Mouse (Mus musculus): ENCODE measurements around the gene Tpst1. TPM values are rescaled to one million over a fixed set of nuclear protein-coding genes. Genes with fewer than 3 reads are reported as not detected.
A peak's percentile ranks its signal among the peaks of the same experiment; 100 is the strongest.

The Tpst1 gene
- polyA plus RNA-seq, 1 experiment from 2014 or later = 59.5 TPM

- peak overlapping the region; percentile 60 for H3K9ac ChIP-seq (replicated peaks; ENCODE audit: low read depth, low read length)
- WGBS = 3% methylated on average over 20 of the region's 20 CpGs
- peaks cover 14% of the 10 kb centered on the region for H3K4me1 ChIP-seq (replicated peaks; ENCODE audit: control insufficient read depth, insufficient read depth, low read length)
- peak overlapping the region; percentile 76 for H3K4me2 ChIP-seq (ENCODE audit: low read length)
- peaks cover 4% of the 10 kb centered on the region; the same call in 1 of the 2 replicates for H3K36me3 ChIP-seq (ENCODE audit: control insufficient read depth, insufficient read depth)
- no peaks in the 10 kb centered on the region for H3K27me3 ChIP-seq (replicated peaks; ENCODE audit: control insufficient read depth, insufficient read depth, low read length)
- peak overlapping the region; percentile 72 for H3K4me3 ChIP-seq (replicated peaks; ENCODE audit: low read length)
- no peaks in the 10 kb centered on the region for H3K9me3 ChIP-seq (ENCODE audit: control insufficient read depth, low read length)
- H3K27ac ChIP-seq (ENCODE audit: low read length) = peak overlapping the region; percentile 85
- peak; percentile 32 for ATAC-seq
These were observed 70.8 kb downstream of the Tpst1 start for GRCm38 (mm10) chr5:130143977-130144333.

- peak; percentile 97 for ATAC-seq
- Histone ChIP-seq H3K36me3 (ENCODE audit: control insufficient read depth, insufficient read depth) (peaks cover 4% of the 10 kb centered on the region; the same call in 1 of the 2 replicates), H3K4me1 (replicated peaks; ENCODE audit: control insufficient read depth, insufficient read depth, low read length) (peaks cover 14% of the 10 kb centered on the region), H3K27ac (ENCODE audit: low read length) (peak within 1 kb of the TSS; percentile 85), H3K9me3 (ENCODE audit: control insufficient read depth, low read length) (no peaks in the 10 kb centered on the region), H3K27me3 (replicated peaks; ENCODE audit: control insufficient read depth, insufficient read depth, low read length) (no peaks in the 10 kb centered on the region), H3K4me3 (replicated peaks; ENCODE audit: low read length) (peak within 1 kb of the TSS; percentile 72), H3K4me2 (ENCODE audit: low read length) (peak within 1 kb of the TSS; percentile 81), H3K9ac (replicated peaks; ENCODE audit: low read depth, low read length) (peak within 1 kb of the TSS; percentile 70)
- under 1% methylated on average over 66 of the region's 66 CpGs for WGBS
These were observed 71.5 kb downstream of the Tpst1 start, which contains the start of gene Kctd7 for GRCm38 (mm10) chr5:130144334-130145312. Gene Kctd7 (plus strand): TSS chr5:130144861.

GRCm38 (mm10) chr5:130145961-130146360 lies 72.8 kb downstream of the Tpst1 start:
- Histone ChIP-seq H3K9ac (replicated peaks; ENCODE audit: low read depth, low read length) (no peak overlapping the region), H3K9me3 (ENCODE audit: control insufficient read depth, low read length) (no peaks in the 10 kb centered on the region), H3K36me3 (ENCODE audit: control insufficient read depth, insufficient read depth) (peaks cover 4% of the 10 kb centered on the region; the same call in 1 of the 2 replicates), H3K27me3 (replicated peaks; ENCODE audit: control insufficient read depth, insufficient read depth, low read length) (no peaks in the 10 kb centered on the region), H3K4me1 (replicated peaks; ENCODE audit: control insufficient read depth, insufficient read depth, low read length) (peaks cover 14% of the 10 kb centered on the region), H3K4me3 (replicated peaks; ENCODE audit: low read length) (peak overlapping the region; percentile 72; the same call in 1 of the 2 replicates), H3K4me2 (ENCODE audit: low read length) (peak overlapping the region; percentile 81), H3K27ac (ENCODE audit: low read length) (no peak overlapping the region)
- ATAC-seq = no peak
- 87% methylated on average over 8 of the region's 8 CpGs for WGBS

- Histone ChIP-seq H3K9me3 (ENCODE audit: control insufficient read depth, low read length) (no peaks in the 10 kb centered on the region), H3K4me1 (replicated peaks; ENCODE audit: control insufficient read depth, insufficient read depth, low read length) (peaks cover 10% of the 10 kb centered on the region), H3K36me3 (ENCODE audit: control insufficient read depth, insufficient read depth) (peaks cover 21% of the 10 kb centered on the region), H3K27ac (ENCODE audit: low read length) (no peak overlapping the region), H3K27me3 (replicated peaks; ENCODE audit: control insufficient read depth, insufficient read depth, low read length) (no peaks in the 10 kb centered on the region), H3K4me3 (replicated peaks; ENCODE audit: low read length) (no peak overlapping the region), H3K9ac (replicated peaks; ENCODE audit: low read depth, low read length) (no peak overlapping the region), H3K4me2 (ENCODE audit: low read length) (no peak overlapping the region)
- WGBS = 83% methylated on average over 7 of the region's 7 CpGs
- no peak for ATAC-seq
These were observed 76.7 kb downstream of the Tpst1 start for GRCm38 (mm10) chr5:130149726-130150310.

GRCm38 (mm10) chr5:130154286-130154685 lies 81.2 kb downstream of the Tpst1 start:
- no peak overlapping the region for H3K4me2 ChIP-seq (ENCODE audit: low read length)

GRCm38 (mm10) chr5:130158545-130158944 lies 85.4 kb downstream of the Tpst1 start:
- H3K9ac ChIP-seq (replicated peaks; ENCODE audit: low read depth, low read length) = no peak overlapping the region
- H3K4me1 ChIP-seq (replicated peaks; ENCODE audit: control insufficient read depth, insufficient read depth, low read length) = no peaks in the 10 kb centered on the region
- H3K4me2 ChIP-seq (ENCODE audit: low read length) = no peak overlapping the region
- H3K4me3 ChIP-seq (replicated peaks; ENCODE audit: low read length) = no peak overlapping the region
- H3K27me3 ChIP-seq (replicated peaks; ENCODE audit: control insufficient read depth, insufficient read depth, low read length) = no peaks in the 10 kb centered on the region
- 81% methylated on average over 4 of the region's 4 CpGs for WGBS
- ATAC-seq = no peak
- H3K9me3 ChIP-seq (ENCODE audit: control insufficient read depth, low read length) = no peaks in the 10 kb centered on the region
- no peaks in the 10 kb centered on the region for H3K36me3 ChIP-seq (ENCODE audit: control insufficient read depth, insufficient read depth)
- H3K27ac ChIP-seq (ENCODE audit: low read length) = no peak overlapping the region

More at GRCm38 (mm10) chr5:130154286-130154685, 81.2 kb downstream of the Tpst1 start:
- Histone ChIP-seq H3K36me3 (ENCODE audit: control insufficient read depth, insufficient read depth) (peaks cover 16% of the 10 kb centered on the region), H3K9me3 (ENCODE audit: control insufficient read depth, low read length) (no peaks in the 10 kb centered on the region), H3K9ac (replicated peaks; ENCODE audit: low read depth, low read length) (no peak overlapping the region), H3K27me3 (replicated peaks; ENCODE audit: control insufficient read depth, insufficient read depth, low read length) (no peaks in the 10 kb centered on the region), H3K4me1 (replicated peaks; ENCODE audit: control insufficient read depth, insufficient read depth, low read length) (no peaks in the 10 kb centered on the region), H3K4me3 (replicated peaks; ENCODE audit: low read length) (no peak overlapping the region), H3K27ac (ENCODE audit: low read length) (no peak overlapping the region)
- ATAC-seq = no peak
- WGBS = 90% methylated on average over 2 of the region's 2 CpGs

GRCm38 (mm10) chr5:130159761-130160201 lies 86.7 kb downstream of the Tpst1 start:
- WGBS = 62% methylated on average over 7 of the region's 7 CpGs
- no peaks in the 10 kb centered on the region for H3K36me3 ChIP-seq (ENCODE audit: control insufficient read depth, insufficient read depth)

GRCm38 (mm10) chr5:130163670-130164069 lies 90.5 kb downstream of the Tpst1 start:
- Histone ChIP-seq H3K4me3 (replicated peaks; ENCODE audit: low read length) (no peak overlapping the region), H3K4me1 (replicated peaks; ENCODE audit: control insufficient read depth, insufficient read depth, low read length) (no peaks in the 10 kb centered on the region), H3K4me2 (ENCODE audit: low read length) (no peak overlapping the region), H3K27me3 (replicated peaks; ENCODE audit: control insufficient read depth, insufficient read depth, low read length) (no peaks in the 10 kb centered on the region), H3K27ac (ENCODE audit: low read length) (no peak overlapping the region), H3K9me3 (ENCODE audit: control insufficient read depth, low read length) (no peaks in the 10 kb centered on the region), H3K36me3 (ENCODE audit: control insufficient read depth, insufficient read depth) (no peaks in the 10 kb centered on the region), H3K9ac (replicated peaks; ENCODE audit: low read depth, low read length) (no peak overlapping the region)
- WGBS = 5% methylated on average over 7 of the region's 7 CpGs
- no peak for ATAC-seq

More at GRCm38 (mm10) chr5:130159761-130160201, 86.7 kb downstream of the Tpst1 start:
- Histone ChIP-seq H3K27ac (ENCODE audit: low read length) (no peak overlapping the region), H3K4me1 (replicated peaks; ENCODE audit: control insufficient read depth, insufficient read depth, low read length) (no peaks in the 10 kb centered on the region), H3K9ac (replicated peaks; ENCODE audit: low read depth, low read length) (no peak overlapping the region), H3K4me2 (ENCODE audit: low read length) (no peak overlapping the region), H3K9me3 (ENCODE audit: control insufficient read depth, low read length) (no peaks in the 10 kb centered on the region), H3K27me3 (replicated peaks; ENCODE audit: control insufficient read depth, insufficient read depth, low read length) (no peaks in the 10 kb centered on the region), H3K4me3 (replicated peaks; ENCODE audit: low read length) (no peak overlapping the region)
- no peak for ATAC-seq

- Histone ChIP-seq H3K27ac (ENCODE audit: low read length) (no peak overlapping the region), H3K4me1 (replicated peaks; ENCODE audit: control insufficient read depth, insufficient read depth, low read length) (no peaks in the 10 kb centered on the region), H3K36me3 (ENCODE audit: control insufficient read depth, insufficient read depth) (no peaks in the 10 kb centered on the region), H3K9me3 (ENCODE audit: control insufficient read depth, low read length) (no peaks in the 10 kb centered on the region), H3K4me2 (ENCODE audit: low read length) (no peak overlapping the region), H3K9ac (replicated peaks; ENCODE audit: low read depth, low read length) (no peak overlapping the region), H3K4me3 (replicated peaks; ENCODE audit: low read length) (no peak overlapping the region), H3K27me3 (replicated peaks; ENCODE audit: control insufficient read depth, insufficient read depth, low read length) (no peaks in the 10 kb centered on the region)
- ATAC-seq = no peak
- 73% methylated on average over 4 of the region's 4 CpGs for WGBS
These were observed 92.1 kb downstream of the Tpst1 start for GRCm38 (mm10) chr5:130165213-130165612.

All from forebrain, embryonic 16.5 days (tissue).